ENCODE assay signal across 15 mouse cellular contexts in the genomic region with DNA sequence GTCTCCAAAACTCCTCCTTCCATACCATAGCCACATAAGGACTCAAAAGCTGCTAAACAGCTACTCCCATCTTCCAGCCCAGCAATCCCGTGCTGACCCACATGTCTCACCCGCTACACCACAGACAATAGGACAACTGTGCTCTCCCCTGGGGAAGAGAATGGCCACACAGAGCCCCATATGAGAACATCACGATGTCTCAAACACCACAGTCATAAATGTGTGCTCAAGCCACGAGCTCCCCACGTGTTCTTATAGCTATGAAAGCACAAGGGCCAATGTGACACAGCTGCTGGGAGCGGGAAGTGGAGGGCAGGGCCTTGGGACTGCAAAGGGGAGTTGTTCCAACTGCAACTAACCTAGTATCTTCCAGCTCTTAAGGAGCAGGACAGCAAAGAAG. TPM values are rescaled to one million over a fixed set of nuclear protein-coding genes. Genes with fewer than 3 reads are reported as not detected.
DNase-seq lines count a peak whose midpoint lies in the region; ATAC-seq lines count a peak whose summit lies in the region.
"Had no signal": no experiment of that assay in that cellular context is flagged by ENCODE, and none has a peak within 500 bp of the region (broad histone marks: within the 10 kb centered on the region; RNA-seq: fewer than 3 reads in every experiment).

No protein-coding gene starts in this region.

- H3K4me2 ChIP-seq in forebrain, embryonic 16.5 days (ENCODE audit: low read length) = no peak overlapping the region
- H3K4me2 ChIP-seq: embryonic facial prominence, embryonic 12.5 days; hindbrain, embryonic 15.5 days; liver, embryonic 13.5 days; midbrain, embryonic 12.5 days; neural tube, embryonic 13.5 days had no signal

- H3K9ac ChIP-seq in forebrain, embryonic 16.5 days (replicated peaks; ENCODE audit: low read depth, low read length) = no peak overlapping the region
- H3K9ac ChIP-seq: embryonic facial prominence, embryonic 12.5 days; hindbrain, embryonic 15.5 days; liver, embryonic 13.5 days; midbrain, embryonic 12.5 days; neural tube, embryonic 13.5 days had no signal

- DNase-seq in forebrain, embryonic 10.5 days (ENCODE audit: extremely low spot score, low spot score) = no peak
- peak; percentile 65 for DNase-seq in kidney, postnatal 10 days
- DNase-seq in kidney, postnatal 36 days = no peak
- DNase-seq in right cerebral cortex, adult 18-20 months = peak; percentile 43
- no peak for DNase-seq in right cerebral cortex, postnatal 36 days (ENCODE audit: low spot score in 2 of 2)
- no peak for DNase-seq in B cell, adult 2 months
- no peak for DNase-seq in ovary, postnatal 10 days (ENCODE audit: low spot score)
- DNase-seq: cerebellum, adult 18-20 months; liver, embryonic 13.5 days had no signal

- ATAC-seq in forebrain, embryonic 16.5 days = no peak
- ATAC-seq: forebrain, embryonic 14.5 days had no signal

- peaks cover 40% of the 10 kb centered on the region for H3K36me3 ChIP-seq in forebrain, embryonic 10.5 days (replicated peaks)
- no peaks in the 10 kb centered on the region for H3K36me3 ChIP-seq in forebrain, embryonic 16.5 days (ENCODE audit: control insufficient read depth, insufficient read depth)
- H3K36me3 ChIP-seq: hindbrain, embryonic 15.5 days; neural tube, embryonic 13.5 days had no signal

- H3K4me3 ChIP-seq in forebrain, embryonic 10.5 days = no peak overlapping the region
- no peak overlapping the region for H3K4me3 ChIP-seq in forebrain, embryonic 16.5 days (replicated peaks; ENCODE audit: low read length)
- H3K4me3 ChIP-seq: embryonic facial prominence, embryonic 12.5 days; hindbrain, embryonic 15.5 days; liver, embryonic 13.5 days; midbrain, embryonic 12.5 days; neural tube, embryonic 13.5 days had no signal

- no peaks in the 10 kb centered on the region for H3K9me3 ChIP-seq in forebrain, embryonic 10.5 days
- no peaks in the 10 kb centered on the region for H3K9me3 ChIP-seq in forebrain, embryonic 16.5 days (ENCODE audit: control insufficient read depth, low read length)
- H3K9me3 ChIP-seq: embryonic facial prominence, embryonic 12.5 days; hindbrain, embryonic 15.5 days; liver, embryonic 13.5 days; midbrain, embryonic 12.5 days; neural tube, embryonic 13.5 days had no signal

- WGBS in forebrain, embryonic 10.5 days = 76% methylated on average over 6 of the region's 6 CpGs
- 75% methylated on average over 6 of the region's 6 CpGs for WGBS in forebrain, embryonic 16.5 days

- H3K27ac ChIP-seq in forebrain, embryonic 10.5 days = peak overlapping the region; percentile 22; the same call in 1 of the 2 replicates
- no peak overlapping the region for H3K27ac ChIP-seq in forebrain, embryonic 16.5 days (ENCODE audit: low read length)
- H3K27ac ChIP-seq: hindbrain, embryonic 15.5 days; liver, embryonic 13.5 days; midbrain, embryonic 12.5 days; neural tube, embryonic 13.5 days had no signal

- peaks cover 41% of the 10 kb centered on the region for H3K4me1 ChIP-seq in forebrain, embryonic 10.5 days
- no peaks in the 10 kb centered on the region for H3K4me1 ChIP-seq in forebrain, embryonic 16.5 days (replicated peaks; ENCODE audit: control insufficient read depth, insufficient read depth, low read length)

- H3K27me3 ChIP-seq in forebrain, embryonic 10.5 days (ENCODE audit: poor library complexity, severe bottlenecking) = no peaks in the 10 kb centered on the region
- H3K27me3 ChIP-seq in forebrain, embryonic 16.5 days (replicated peaks; ENCODE audit: control insufficient read depth, insufficient read depth, low read length) = no peaks in the 10 kb centered on the region
- H3K27me3 ChIP-seq: embryonic facial prominence, embryonic 12.5 days; hindbrain, embryonic 15.5 days; liver, embryonic 13.5 days; midbrain, embryonic 12.5 days; neural tube, embryonic 13.5 days had no signal

RNA-seq across cellular contexts. Expression of a gene that starts 20.2 kb away (rescaled TPM):
- 39.4 and 39.5 TPM in 2 replicates for polyA plus RNA-seq in forebrain, embryonic 10.5 days (2016; fragmentation: Nextera tagmentation; extraction: Ambion mirVana)
- 27.3 and 29.2 TPM in 2 replicates for polyA plus RNA-seq in forebrain, embryonic 16.5 days (2015; fragmentation: Nextera tagmentation; extraction: Ambion mirVana)

RNA-seq across cellular contexts. Expression of a gene that starts 59.0 kb away (rescaled TPM):
- 76.8 and 80.9 TPM in 2 replicates for polyA plus RNA-seq in forebrain, embryonic 10.5 days (2016; fragmentation: Nextera tagmentation; extraction: Ambion mirVana)
- 97.0 and 101 TPM in 2 replicates for polyA plus RNA-seq in forebrain, embryonic 16.5 days (2015; fragmentation: Nextera tagmentation; extraction: Ambion mirVana)

Comparison
In these comparisons a context has a peak if more than half of its experiments do, and no peak if none do; other contexts are left out.
1. DNase-seq: peak in kidney, postnatal 10 days (single experiment) and right cerebral cortex, adult 18-20 months (single experiment); none in forebrain, embryonic 10.5 days (single experiment), kidney, postnatal 36 days (0 of 2), right cerebral cortex, postnatal 36 days (0 of 2), B cell, adult 2 months (0 of 2) and ovary, postnatal 10 days (single experiment).